Mouse (Mus musculus) layer of hippocampus, adult 9-11 months (tissue): ENCODE results near the gene Sirpb1b.
"Not testable (repeated sequence)": the region's sequence is repeated elsewhere in the genome, so short reads cannot be mapped to it uniquely, and the experiment has no call there.

Source experiments
- DNase-seq: peaks from one replicate; pipeline ENCODE4 v3.0.0; 2022

The Sirpb1b gene

DNA sequence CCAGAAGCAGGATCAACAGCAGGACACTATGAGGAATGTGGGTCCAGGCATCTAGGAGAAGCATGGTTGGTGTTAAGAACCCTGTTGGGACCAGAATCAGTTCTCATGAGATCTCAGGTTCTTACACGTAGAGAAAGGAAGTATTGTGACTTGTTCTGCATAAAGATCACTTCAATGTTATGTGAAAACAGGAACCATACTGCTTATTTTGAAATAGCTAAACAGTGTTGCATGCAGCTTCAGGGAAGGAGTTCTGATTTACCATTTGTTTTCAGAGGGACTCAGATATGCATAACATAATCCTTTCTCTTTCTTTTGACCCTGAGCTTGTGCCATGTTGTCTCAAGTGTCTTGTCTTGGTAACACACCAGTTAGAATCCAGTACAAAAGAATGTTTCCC lies at the start of gene Sirpb1b:
Gene Sirpb1b (minus strand): TSS at position 179 of the 400 bp plus-strand sequence.
- not testable (repeated sequence) for DNase-seq

DNA sequence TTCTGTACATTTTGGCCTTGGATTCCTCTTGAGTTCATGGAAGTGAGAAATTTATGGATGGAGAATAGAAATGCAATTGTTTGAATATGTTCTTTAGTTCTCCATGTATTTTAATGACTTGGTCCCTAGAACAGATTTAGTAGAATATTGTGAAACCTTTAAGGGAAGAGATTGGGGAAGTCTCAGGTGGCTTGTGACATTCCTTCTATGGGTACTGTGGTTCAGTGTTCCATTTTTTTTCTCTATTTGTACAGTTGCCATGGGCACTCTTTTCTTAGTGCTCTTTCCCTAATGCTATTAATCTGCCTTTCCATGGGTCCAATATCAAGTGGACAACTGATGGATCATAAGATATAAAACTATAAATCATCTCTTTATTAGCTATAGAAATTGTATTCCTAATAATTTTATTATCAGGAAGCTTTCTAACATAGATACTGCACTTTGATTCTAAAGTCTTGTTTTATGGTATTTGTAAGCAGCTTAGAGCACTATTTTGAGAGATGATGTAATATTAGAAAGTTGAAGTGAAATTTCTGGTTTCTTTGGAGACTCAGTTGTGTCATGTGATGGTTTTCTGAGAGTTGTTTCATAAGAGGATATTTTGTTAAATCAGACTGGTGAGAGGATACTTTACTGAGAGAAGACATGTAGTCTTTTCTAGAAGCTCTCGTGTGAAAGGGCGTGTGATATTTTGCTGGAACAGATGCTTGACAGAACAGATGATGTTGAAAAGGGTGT lies 15.7 kb upstream of the Sirpb1b start:
- not testable (repeated sequence) for DNase-seq

DNA sequence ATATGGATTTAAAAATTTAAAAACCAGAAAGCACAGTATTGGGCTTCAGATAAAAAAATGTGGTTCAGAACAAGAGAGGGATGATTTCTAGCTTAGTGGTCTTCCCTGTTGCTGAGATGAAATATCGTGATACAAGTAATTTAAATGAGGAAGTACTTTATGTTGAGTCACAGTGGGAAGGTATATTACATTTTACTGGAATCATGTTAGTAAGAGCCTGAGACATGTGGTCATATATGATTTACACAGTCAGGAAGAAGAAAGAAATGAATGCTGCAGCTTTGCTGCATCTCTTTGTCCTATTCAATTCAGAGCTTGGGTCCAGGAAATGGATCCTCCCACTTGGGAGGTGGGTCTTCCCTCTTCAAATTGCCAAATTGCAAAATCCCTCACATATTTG lies 11.8 kb upstream of the Sirpb1b start:
- not testable (repeated sequence) for DNase-seq

DNA sequence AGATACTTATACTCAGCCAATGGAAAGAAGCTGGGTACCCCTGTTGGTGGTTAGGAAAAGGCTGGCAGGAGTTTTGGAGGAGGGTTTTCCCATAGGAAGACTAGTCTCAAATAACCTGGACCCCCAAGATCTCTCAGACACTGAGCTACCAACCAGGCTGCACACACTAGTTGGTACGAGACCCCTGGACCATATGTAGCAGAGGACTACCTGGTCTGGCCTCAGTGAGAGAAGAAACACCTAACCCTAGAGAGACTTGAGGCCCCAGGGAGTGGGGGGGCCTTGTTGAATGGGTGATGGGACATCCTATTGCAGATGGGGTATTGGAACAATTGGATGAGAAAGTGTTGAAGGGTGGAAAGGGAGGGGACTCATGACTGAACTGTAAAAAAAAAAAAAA lies 8.6 kb upstream of the Sirpb1b start:
- DNase-seq: no peak

DNA sequence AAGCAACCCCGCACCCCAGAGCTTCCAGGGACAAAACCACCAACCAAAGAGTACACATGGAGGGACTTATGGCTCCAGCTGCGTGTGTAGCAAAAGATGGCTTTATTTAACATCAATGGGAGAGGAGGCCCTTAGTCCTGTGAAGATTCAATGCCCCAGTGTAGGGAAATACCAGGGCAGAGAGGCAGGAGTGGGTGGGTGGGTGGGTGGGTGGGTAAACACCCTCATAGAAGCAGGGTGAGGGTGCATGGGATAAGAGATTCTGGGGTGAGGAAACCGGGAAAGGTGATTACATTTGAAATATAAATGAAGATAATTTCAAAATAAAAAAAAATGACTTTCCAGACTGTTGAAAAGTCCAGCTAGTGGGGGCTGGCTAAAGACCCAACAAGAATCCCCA lies 8.1 kb upstream of the Sirpb1b start:
- DNase-seq: not testable (repeated sequence)

DNA sequence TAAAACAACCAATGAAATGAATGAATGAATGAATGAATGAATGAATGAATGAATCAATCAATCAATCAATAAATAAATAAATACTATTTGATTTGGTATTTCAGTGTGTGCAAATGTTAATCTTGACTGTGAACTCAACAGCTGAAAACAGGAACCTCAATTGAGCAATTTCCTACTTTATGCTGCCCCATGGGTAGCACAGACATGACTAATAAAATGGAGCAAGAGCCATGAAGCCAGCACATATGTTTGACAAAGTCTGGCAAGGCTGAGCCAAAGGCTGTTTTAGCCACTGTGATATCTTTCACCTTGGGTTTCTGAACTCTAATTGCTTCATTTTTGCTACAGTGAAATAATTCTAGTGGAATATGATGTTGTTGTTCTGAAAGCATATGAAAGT lies 1.6 kb upstream of the Sirpb1b start:
- not testable (repeated sequence) for DNase-seq

DNA sequence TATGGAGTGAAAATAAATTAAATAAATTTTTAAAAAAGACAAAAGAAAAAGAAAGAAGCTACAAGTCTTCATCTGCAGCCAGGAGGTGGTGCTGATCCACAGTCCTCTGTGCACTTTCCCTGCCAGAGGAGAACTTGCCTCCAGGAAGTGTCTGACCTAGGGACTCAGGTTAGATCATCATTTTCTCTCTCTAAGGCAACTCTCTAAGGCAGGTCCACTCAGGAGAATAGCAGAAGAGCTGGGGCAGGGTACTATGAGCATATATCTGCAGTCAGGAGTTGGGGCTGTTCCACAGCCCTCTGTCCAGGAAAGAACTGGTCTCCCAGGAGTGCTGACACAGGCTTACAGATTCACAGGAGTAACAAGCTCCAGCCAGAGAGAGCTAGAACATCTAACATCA lies 46.3 kb downstream of the Sirpb1b start:
- no peak for DNase-seq

DNA sequence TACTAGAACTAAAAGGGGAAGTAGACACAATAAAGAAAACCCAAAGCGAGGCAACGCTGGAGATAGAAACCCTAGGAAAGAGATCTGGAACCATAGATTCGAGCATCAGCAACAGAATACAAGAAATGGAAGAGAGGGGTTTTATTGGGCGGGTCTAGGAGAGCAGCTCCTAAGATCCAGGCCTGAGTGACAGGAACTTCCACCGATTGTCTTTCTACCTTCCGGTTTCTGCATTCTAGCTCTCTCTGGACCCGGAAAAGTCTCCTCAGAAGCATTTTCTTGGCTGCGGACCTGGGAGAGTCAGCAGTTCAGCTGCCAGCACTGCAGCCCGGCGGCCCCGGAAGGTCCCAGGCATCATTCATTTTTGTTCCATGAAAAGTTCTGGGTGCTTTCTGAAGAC lies 61.3 kb downstream of the Sirpb1b start:
- not testable (repeated sequence) for DNase-seq

DNA sequence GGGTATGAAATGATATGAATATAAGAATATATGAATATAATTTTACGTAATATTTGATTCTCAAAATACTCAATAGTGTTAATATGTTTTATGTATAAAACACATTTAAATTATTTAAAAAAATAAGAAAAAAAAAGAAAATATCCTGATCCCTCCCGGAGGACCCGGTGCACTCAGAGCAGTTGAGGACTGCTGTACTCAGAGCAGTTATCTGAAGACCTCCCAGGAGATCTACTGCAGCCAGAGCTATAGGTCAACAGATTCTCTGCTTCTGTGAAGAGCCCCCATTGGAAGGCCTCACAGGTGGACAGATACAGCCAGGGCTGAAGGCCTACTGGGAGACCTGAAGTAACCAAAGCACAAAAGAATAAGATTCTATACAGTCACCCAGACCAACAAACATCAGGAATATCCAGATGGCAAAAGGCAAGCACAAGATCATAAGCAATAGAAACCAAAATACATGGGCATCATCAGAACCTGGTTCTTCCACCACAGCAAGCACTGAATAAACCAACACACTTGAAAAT lies 67.0 kb downstream of the Sirpb1b start:
- not testable (repeated sequence) for DNase-seq

DNA sequence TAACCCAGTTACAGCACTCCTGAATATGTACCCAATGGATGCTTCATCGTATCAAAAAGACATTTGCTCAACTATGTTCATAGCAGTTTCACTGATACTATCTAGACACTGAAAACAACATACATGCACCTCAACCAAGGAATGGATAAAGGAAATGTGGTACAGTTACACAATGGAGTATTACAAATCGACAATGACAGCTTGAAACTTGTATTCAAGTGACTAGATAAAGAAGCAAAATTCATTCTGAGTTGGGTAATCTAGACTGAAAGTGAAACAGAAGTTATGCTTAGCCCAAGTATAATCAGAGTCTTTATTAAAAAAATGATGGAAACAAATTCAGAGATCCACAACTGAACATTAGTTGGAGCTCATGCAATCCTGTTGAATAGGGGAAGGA lies 100.0 kb downstream of the Sirpb1b start:
- not testable (repeated sequence) for DNase-seq

DNA sequence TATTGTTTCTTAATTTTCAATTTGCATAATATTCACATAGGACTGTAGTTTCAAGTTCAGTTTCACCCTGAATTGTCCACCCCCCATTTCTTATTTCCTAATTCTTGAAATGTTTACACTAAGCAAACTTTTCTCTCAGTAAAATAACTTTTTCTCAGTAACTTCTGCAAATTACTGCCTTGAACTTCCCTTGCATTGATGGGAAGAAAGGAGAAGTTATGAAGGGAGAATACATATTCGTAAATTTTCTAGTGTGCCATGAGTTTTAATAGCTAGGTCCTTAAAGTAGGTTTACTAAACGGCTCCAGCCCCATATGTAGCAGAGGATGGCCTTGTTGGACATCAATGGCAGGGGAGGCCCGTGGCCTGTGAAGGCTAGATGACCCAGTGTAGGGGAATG lies 104.7 kb downstream of the Sirpb1b start:
- DNase-seq: not testable (repeated sequence)
